Mouse (Mus musculus): ENCODE data around the gene Rnf150.

Gene Rnf150

DNA sequence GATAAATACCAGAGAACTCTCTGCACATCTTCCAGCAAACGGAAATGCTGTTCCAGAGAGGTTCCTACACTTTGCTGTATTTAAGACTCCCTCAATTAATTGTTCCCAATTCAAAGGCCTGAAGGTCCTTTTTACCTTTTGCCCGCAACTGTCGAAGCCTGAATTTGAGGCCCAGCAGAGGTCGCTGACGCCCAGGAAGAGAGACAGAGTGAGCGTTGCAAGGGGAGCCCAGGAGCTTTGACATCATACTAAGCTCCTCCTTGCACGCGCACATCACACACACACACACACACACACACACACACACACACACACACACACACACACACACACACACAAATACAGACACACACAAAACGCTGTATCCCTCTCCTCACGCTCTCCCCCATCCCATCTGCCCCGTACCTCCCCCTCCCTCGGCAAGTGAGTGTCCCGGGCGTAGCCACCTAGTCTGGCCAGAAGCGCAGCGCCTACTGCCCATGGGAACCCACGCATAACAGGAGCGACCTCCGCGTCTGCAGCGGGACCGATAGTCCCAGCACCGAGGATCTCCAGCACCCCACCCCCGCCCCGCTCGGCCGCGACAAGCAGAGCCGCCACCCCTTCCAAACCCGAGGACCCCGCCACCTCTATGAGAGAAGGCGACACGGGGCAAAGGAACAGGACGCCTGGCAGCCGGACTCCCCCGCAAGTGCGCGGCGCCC is at the start of gene Rnf150:
Gene Rnf150 (plus strand): TSS at position 316 of the 704 bp plus-strand sequence.
- peak; percentile 56 for DNase-seq (ENCODE audit: low read depth)

DNA sequence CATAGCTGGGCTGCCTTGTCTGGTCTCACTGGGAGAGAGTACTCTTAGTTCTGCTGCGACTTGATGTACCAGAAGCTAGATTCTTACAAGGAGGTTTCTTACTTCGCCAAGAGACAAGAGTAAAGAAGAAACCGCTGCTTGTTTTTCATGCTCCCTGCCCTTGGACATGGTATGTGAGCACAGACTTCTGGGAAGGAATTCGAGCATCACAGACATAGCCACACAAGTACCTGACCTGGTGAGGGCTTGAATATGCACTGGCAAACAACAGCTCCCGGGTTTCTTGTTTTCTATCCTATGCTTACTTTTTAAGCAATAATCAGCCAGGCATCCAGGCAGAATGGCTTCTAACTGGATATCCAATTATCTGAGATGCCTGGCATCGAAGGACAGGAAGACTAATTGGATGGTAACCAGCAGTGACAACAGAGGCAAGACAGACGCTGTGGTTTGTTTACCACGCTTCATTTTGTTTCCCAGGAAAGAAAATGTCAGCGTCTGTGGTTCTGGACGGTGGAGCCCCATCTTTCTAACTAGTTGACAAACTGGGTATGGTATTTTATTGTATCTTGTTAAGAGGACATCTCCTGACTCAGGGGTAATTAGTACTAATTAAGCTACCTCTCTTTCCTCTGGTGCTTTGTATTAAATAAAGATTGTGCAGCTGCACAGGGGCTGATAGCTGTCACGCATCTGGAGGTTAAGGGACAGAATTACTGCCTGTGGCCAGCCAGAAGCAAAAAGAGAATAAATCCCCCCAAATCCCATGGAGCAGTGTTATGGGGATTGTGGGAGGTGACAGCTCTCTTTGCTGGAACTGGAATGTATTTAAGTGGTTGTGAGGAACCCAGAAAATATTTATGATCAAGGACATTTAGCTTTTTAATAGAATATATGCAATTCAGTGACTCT is 36.8 kb upstream of the Rnf150 start:
- DNase-seq (ENCODE audit: low read depth): no peak

DNA sequence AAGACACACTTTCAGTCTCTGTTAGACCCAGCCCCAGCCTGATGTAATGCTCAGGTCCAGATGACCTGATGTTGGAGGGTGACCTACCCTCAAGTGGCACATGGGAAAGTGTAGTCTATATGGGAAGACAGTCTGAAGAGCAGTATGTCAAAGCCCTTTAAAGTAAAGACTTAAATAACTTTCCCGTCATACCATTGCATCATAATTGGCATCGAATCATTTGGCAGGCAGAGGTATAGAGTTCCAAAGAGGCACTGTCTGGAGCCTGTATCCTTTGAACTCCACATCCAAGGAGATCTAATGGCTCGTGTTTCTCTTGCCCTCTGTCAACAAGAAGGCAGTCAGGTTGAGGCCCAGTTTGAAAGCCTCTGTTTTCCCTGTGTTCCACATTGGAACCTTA is 22.7 kb upstream of the Rnf150 start:
- DNase-seq (ENCODE audit: low read depth): no peak

DNA sequence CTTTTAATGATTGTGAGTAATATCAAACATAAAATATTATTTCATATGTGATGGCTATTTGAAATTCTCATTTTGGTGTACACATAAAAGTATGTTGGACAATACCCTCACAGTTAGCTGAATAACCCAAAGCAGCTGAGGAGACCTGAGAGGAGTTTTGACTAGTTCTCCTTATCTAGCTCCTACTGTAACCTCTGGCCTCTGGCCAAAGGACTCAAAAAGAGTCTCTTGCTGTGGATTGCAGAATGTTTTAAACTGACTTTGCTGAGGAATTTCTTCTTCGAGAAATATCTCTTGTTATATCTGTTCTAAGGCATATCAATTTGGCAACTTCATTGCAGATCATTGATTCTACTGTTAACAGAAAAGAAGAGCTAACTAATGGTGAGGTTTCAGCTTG is 22.2 kb upstream of the Rnf150 start:
- DNase-seq (ENCODE audit: low read depth): no peak

DNA sequence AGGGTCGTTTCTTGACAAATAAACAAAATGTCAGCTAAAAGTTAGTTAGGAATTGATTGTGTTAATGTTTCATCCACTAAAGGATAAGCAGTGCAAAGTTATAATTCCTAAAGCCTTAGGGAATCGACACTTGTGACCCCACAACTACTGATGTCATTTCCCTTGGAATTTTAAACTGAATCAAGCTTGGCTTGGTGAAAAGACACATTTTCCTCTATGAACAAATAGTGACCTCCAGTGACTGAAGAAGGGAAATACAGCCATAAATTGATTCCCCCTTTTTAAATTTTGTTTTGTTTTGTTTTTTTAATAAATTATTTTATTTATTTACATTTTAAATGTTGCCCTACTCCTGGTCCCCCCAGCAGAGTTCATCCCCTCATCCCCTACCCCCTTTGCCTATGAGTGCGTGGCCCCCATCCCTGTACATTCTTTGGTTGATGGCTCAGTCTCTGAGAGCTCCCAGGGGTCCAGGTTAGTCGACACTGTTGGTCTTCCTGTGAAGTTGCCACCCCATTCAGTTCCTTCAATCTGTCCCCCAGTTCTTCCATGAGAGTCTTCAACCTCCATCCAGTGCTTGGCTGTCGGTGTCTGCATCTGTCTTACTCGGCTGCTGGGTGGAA is 21.5 kb upstream of the Rnf150 start:
- peak; percentile 4 for DNase-seq (ENCODE audit: low read depth)

DNA sequence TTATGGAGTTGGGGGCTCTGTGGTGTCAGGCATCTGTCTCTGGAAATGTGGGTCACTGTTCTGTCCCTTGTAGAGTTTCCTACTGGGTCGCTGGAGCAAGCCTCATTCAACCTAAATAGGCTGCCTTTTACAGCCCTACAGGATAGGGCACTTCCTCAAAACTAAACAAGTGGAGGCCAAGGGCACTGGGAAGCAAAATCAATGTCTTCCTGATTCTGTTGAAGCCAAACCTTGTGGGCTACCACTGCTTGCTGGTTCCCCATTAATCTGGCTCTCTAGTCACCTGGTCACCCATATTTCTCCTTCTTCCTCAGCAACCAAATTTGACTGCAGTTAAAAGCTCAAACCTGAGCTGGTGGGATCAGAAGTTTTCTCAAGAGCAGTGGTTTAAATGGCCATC is 19.5 kb upstream of the Rnf150 start:
- DNase-seq (ENCODE audit: low read depth): no peak

DNA sequence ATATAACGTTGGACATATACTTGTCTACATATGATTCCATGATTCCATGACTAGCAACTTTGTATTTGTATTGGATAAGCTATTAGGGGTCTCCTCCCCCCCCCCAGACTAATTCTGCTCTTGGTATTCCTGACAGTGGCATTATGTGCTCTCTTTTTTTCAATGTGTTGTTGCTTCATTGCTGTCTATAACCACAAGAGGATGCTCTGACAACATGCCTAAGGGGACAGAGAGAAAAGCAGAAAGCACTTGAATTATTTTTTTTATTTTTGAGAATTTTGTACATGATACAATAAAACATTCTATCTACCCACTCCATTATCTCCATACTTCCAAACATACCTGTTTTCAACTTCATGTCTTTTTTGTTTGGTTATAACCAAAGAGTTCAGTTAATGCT is 18.7 kb upstream of the Rnf150 start:
- DNase-seq (ENCODE audit: low read depth): no peak

DNA sequence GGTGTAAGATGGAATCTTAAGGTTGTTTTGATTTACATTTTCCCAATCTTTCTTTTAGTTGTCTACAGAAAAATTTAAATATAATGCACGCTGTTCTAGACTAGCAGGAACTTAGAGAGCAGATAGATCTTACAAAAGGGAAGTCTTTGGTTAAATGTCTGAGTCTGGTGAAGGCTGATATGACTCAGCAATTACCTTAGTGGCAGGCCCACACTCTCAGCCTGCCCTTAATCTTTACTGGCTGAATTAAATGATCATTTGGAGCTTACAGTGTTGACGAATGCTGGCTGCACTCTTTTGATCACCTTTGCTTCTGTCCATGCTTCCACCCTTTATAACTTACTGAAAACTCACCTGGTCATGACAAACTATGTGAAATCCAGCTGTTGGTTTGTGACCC is 17.1 kb upstream of the Rnf150 start:
- no peak for DNase-seq (ENCODE audit: low read depth)

DNA sequence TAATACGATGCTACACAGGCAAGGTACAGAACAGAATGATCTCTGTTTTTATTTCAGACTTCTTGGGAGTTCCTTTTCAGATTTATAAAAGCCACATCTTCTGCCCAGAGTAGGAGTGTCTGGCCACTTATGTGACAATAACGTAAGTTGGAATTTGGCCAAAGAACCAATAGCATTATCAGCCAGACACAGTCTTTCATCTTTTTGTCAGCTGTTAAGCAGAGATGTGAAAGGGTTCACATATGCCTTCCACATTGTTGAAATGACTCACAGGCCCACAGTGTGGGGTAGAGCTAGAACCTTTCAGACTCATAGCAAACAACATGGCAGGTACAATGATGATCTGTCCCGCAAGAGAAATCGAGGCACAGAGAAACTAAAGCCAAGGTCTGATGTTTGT is 16.4 kb upstream of the Rnf150 start:
- no peak for DNase-seq (ENCODE audit: low read depth)

DNA sequence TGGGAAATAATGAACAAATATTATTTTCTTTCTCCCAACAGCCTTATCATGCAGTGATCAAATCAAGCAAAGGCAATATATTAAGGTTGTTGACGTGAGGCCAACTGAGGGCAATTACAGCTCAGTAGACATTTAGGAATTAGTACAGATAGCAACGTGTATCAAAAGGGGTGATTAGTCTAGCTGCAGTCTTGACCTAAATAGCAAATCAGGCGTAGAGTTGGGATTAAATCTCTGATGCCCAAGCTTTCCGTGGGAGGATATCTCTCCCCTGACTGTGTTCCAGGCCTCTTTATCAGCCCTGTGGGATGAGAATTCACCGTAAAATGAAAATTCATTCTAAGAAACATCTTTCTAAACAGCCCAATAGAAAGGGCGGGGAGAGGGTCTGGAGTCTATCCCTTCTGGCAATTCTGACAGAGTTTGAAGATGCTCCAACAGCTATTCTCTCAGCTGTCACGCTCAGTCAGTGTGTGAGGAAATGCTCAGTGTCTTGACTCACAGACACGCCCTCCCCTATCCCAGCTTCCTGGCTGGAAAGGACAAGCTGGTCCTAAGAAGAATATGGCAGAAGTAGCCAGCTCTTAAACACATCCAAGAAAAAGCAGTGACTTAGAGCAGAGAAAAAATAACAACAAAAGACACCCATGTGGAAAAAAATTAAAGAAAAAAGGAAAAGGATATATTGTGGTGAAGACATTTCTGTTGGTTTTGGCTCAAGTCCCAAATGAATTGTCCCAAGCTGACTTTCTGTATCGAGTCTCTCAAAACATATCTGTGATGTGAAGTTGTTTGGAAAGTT is 4.4 kb upstream of the Rnf150 start:
- no peak for DNase-seq (ENCODE audit: low read depth)

DNA sequence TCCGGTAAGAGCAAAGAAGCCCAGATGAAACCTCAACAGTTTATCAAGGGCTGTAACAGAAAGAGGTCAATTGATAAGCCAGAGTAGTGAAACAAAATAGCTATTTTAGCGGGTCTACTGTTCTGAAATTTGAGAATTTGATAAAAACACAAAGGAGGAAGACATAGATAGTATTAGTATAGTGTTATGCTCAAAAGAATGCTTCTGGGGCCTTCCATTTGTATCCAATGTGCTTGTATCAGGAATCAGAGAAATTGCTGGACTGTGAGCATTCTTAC is 3.9 kb upstream of the Rnf150 start:
- no peak for DNase-seq (ENCODE audit: low read depth)

DNA sequence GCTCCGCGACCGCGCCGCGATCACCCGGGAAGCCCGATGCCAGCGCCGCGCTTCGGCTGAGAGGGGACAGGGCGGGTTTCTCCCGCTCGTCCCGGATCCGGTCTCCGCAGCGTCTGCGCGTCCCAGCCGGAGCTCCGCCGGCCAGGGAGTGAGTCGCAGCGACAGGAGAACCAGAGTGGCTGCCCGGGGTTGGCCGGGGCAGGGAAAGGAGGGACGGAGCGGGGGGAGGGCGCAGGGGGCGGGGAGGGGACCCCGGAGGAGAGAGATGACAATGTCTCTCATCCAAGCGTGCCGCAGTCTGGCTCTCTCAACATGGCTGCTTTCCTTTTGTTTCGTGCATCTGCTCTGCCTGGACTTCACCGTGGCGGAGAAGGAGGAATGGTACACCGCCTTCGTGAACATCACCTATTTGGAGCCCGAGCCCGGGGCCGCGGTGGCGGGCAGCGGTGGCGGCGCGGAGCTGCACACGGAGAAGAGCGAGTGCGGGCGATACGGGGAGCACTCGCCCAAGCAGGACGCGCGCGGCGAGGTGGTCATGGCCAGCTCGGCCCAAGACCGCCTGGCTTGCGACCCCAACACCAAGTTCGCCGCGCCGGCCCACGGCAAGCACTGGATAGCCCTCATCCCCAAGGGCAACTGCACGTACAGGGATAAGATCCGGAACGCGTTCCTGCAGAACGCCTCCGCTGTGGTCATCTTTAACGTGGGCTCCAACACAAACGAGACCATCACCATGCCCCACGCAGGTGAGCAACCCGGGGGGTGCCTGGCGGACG is 777 bp downstream of the Rnf150 start:
- DNase-seq (ENCODE audit: low read depth): peak; percentile 6

DNA sequence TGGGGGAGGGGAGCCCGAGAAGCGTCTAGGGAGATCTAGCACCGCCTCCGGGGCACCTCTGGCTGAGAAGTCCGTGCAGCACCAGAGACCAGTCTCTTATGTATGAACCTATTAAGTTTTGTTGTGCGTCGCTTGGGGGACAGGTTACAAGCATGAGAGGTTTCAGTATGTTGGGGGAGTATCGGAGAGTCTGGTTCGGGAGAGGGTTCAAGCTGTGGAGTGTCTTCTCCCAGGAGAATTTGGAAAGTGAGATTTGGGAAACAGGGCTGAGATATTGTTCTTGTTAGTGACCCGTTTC is 1.3 kb downstream of the Rnf150 start:
- no peak for DNase-seq (ENCODE audit: low read depth)

DNA sequence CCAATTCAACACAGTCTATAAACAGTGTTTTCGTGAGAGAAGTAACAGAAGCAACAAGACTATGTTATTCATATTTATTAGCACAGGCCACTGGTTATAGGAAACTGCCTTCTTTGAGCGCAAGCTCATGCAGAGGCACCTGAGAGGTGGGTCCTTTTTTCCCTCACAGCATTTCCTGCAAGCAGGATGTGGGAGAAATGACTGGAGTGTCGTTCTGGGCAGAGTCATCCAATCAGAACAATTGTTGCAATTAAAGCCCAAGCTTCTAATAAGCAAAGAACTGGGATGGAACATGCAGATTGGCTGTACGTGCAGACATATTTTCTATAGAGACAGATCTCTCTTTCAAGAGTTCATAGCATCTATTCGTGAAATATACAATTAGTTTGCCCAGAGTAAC is 2.1 kb downstream of the Rnf150 start:
- no peak for DNase-seq (ENCODE audit: low read depth)

DNA sequence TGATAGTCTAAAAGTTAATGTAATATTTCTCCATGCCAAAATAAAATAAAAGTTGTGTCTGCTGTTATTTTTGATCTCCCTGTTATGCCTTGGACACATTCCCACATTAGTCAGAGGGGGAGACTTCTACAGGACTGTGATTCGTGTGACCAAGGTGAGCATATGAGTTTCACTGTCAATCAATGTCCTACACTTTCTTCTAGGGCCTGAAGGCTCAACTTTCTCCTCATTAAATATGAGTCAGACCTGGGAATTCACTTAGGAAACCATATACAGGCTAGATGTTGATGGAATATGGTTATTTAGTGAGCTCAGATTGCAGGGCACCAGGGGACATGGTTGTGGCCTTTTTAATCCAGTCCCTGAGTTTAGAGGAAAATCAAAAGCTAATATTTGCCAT is 3.1 kb downstream of the Rnf150 start:
- no peak for DNase-seq (ENCODE audit: low read depth)

DNA sequence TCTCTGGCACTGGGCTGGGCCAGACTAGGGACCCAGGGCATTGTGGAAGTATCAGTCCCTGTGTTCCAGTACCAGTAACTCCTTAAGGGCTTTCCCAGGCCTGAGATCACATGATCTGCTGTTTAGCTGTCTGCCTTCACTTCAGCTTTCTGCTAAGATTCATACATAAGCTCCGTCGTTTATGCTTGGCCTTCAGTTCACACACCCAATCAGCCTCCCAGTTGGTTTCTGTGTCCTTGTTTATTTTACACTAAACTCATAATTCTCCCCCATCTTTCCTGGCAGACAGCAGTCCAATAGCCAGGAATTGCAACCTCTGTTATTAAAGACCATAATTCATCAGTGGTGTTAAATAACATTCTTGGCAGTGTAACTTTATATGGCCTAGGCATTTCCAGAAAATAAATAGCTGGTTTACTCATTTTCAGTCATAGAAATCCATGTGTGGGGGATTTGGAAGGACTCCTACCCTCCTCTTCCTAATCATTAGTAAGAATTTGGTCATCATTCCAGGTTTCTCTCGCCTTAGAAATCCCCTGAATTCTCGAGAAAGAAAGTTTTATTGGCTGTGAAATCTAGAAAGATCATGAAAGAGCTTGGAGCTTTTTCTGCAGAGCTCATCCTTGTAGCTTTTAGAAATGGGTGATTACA is 7.8 kb downstream of the Rnf150 start:
- no peak for DNase-seq (ENCODE audit: low read depth)

DNA sequence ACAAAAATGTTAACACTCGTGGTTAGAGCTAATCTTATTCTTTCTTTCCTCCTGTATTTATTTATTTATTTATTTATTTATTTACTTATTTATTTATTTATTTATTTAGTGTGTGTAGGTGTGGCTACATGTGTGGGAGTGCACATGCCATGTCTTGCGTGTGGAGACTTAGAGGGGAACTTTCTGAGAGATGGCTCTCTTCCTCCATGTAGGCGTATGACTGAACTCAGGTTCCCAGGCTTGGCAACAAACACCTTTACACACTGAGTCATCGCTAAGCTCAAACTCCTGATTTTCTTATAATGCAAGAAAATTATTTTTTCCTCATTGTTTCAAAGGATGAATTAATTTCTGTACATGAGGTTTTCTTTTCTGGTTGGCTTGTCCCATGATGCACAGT is 8.8 kb downstream of the Rnf150 start:
- no peak for DNase-seq (ENCODE audit: low read depth)

DNA sequence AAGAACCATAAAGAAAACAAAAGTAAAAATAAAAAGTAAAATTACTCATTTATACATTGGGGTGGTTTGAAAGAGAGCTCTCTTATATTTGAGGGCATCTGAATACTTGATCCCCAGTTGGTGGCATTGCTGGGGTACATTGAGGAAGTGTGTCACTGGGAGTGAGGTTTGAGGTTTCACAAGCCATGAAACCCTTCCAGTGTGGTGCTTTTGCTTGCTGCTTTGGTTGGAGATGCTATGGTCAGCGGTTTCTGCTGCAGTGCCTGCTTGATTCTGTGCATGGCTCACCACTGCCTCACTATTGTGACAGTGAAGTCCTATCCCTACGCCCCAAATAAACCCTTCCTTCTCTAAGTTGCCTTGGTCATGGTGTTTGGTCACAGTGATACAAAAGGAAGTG is 10.9 kb downstream of the Rnf150 start:
- no peak for DNase-seq (ENCODE audit: low read depth)

DNA sequence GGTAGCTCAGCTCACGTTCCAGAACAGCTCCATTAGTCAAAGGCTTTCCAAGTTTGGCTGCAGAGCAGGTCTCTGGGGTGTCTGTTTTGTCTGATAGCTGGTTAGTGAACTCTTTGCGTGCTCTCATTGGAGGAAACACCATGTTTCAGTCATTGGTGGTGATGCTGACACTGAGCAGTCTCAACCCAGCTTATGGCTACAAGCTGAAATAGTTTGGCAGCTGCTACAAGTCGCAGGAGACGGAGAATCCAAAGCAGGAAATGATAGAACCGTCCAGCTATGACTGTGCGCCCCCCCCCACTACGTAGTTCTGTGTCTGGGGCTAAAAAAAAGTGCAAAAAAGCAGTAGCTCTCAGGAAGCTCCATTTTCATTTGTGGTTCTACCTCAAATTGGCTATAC is 12.0 kb downstream of the Rnf150 start:
- DNase-seq (ENCODE audit: low read depth): no peak

DNA sequence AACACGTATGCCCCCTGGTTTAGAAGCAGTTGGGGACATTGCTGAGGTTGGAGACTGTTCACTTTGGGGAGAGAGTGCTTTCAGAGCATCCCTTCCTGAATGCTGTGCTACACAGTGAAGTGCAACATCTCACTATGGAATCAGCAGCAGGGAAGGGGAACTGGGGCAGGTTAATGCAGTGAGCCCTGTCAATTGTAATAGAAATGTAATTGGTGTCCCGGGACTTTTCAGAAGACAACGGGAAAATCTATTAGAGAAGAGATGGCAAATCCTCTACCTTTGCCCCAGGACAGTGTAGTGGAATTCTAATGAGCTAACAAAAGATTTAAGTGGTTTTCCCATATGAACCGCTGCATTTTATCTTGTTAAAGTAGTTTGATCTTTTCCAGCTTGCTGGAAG is 21.3 kb downstream of the Rnf150 start:
- DNase-seq (ENCODE audit: low read depth): no peak

DNA sequence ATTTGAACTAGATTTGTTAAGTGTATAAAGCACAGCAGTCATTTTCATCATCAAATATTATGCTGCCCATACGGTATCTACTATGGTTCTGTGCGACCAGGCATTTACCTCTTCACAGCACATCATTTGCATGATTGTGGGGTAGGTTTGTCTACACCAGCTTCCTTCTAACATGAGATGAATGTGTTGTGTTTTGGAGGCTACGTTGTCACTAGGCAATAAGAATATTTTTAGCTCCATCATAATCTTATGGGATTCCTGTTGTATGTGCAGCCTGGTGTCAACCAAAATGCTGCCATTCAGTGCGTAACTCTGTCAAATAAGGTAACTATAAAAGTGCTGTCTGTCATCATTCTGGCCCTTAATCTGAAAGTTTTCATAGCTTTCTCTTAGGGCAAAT is 24.1 kb downstream of the Rnf150 start:
- DNase-seq (ENCODE audit: low read depth): no peak

Measured in naive thymus-derived CD4-positive, alpha-beta T cell, adult 2 months (primary cell).